Mouse (Mus musculus): ENCODE measurements at regions not wholly inside any gene's neighbourhood (a gene's known extent, or its start where the extent isn't known, plus 50 kb on each side); places are given as distances from the start of the nearest gene placed in this dataset.

- no peak for DNase-seq
These were observed 107.5 kb downstream of the Gm45692 start for GRCm38 (mm10) chr8:26226612-26227528.

- no peak for DNase-seq
These were observed 108.2 kb downstream of the Gm45692 start for GRCm38 (mm10) chr8:26227529-26227895.

- no peak for DNase-seq
These were observed 110.2 kb downstream of the Gm45692 start for GRCm38 (mm10) chr8:26229548-26229947.

DNA sequence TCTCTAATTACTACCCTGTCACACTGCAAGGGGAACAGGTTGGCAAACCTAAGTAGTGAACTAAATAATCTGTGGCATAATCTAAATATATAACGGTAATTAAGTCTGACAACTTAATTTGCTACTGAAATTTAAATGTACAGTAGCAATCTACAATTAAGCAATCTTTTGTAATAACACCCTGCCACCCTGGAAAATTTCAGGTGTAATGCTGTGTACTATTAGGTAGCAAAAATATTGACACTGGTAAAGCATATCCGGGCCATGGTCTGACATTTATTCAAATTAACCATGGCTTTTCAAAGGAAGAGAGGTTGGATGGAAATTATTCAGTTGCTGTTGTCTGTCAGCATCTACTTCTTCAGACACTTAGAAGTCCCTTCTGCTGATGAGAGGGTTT lies 119.7 kb downstream of the Gm45692 start:
- DNase-seq = no peak

DNA sequence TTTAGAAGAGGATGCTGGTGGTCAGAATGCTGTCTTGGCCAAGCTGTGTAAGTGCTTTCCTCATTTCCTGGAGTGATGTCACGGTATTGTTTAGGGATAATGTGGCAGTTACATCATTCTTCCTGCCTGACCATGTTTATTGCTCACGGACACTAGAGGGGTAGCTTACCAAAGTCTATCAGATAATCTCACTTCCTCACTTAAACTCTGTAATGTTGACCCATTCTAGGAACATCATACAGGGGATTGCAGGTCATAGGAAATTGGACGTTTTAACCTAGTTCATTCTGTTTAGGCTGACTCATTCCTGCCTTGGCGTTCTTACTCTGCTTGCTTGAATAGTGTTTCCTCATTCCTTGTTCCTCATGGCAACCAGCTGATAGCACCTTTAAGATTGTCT lies 120.3 kb downstream of the Gm45692 start:
- DNase-seq = no peak

DNA sequence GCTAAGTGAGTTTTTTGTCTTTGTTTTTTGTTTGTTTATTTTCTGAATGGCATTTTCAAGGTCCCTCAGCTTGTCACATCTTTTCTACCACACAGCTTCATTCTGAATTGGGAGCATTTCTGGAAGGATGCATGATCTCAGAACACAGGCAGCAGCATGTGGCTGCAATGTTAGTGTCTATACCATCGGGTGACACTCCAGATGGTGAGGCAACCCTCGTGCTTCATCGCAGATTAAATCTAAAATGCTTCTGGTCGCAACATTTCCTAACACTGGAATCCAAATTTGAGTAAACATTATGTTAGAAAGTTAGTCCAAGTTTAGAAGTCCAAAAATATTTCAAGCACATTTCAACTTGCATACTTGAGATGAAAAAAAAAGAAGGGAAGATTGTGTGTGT lies 124.4 kb downstream of the Gm45692 start:
- no peak for DNase-seq

GRCm38 (mm10) chr8:26244308-26244707 lies 125.0 kb downstream of the Gm45692 start:
- no peak for DNase-seq

- DNase-seq = no peak
These were observed 135.9 kb downstream of the Gm45692 start for GRCm38 (mm10) chr8:26255191-26255669.

GRCm38 (mm10) chr8:26260294-26260693 lies 141.0 kb downstream of the Gm45692 start:
- no peak for DNase-seq

DNA sequence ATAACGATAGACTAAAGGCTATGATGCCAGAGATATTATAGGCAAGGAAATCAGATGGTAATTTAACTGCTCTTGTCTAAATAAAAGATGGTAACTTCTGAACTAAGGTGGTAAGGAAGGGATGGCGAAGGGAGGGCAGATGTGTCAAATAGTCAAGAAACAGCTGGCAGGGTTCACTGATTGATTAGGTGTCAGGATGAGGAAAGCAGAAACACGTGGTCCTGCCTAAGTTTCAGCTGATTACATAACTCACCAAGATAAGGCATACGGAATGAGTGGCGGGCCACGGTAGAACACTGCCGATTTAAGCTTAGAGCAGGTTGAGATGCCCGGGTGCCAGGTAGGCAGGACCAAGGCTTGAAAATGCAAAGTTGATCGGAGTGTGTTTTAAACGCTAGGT lies 143.2 kb downstream of the Gm45692 start:
- DNase-seq = no peak

DNA sequence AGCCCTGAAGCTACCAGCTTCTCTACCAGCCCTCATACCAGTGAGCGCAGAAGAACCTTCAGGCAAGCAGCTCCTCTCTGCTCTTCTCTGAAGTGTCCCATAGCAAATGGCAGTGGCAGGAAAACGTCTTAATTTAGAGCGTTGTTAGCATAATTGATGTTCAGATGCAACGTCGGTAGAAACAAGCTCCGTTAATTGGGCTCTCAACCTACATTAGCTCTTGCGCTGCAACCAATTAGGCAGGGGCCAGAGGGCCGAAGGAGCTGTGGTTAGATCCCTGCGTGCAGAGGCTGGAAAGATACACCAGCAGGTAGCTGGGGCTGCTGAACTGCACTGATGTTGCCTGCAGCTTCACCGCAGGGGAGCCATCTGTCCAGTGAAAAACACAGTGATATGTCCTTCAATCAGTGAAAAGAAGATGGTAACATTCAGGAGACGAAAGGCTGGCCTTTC lies 145.6 kb downstream of the Gm45692 start:
- DNase-seq = peak in 1 of 2 experiments; percentile 12

DNA sequence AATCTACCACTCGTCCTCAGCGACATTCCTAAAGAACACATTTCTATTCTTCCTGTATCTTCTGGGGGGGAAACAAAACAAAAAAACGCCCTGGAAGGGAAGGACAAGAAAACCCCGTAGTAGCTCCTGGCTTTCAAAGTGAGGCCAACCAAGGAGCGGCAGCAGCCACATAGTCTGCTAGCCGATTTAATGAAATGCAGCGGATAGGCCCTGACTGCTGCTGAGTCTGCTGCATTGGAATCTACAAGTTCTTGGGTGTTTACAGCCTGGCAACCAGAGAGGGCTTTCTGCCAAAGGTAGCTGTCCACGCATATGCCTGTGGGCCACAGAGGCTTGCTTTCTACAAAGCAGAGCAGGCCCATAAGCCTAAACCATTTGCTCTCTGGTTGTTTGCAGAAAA lies 146.0 kb downstream of the Gm45692 start:
- DNase-seq = no peak

- DNase-seq = no peak
These were observed 147.1 kb downstream of the Gm45692 start for GRCm38 (mm10) chr8:26266384-26266783.

DNA sequence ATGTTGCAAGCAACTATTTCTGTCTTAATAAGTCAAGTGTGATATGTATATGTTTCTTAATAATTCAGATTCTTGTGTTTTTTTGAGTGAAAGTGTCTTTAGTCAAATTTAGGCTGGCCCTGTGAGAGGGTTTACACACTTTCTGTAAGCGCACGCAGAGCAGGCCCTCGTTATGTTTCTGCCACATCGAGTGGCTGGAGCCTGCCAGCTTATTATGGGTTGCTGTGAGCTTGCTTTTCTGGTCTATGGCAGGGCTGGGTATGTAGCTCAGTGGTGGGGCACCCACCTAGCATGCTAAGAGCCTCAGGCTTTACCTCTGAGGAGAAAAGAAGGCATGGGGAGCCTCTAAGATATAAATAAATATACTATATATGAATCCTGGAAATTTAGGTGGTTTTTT lies 148.2 kb downstream of the Gm45692 start:
- DNase-seq = no peak

GRCm38 (mm10) chr8:26268751-26269415 lies 149.5 kb downstream of the Gm45692 start:
- no peak for DNase-seq

DNA sequence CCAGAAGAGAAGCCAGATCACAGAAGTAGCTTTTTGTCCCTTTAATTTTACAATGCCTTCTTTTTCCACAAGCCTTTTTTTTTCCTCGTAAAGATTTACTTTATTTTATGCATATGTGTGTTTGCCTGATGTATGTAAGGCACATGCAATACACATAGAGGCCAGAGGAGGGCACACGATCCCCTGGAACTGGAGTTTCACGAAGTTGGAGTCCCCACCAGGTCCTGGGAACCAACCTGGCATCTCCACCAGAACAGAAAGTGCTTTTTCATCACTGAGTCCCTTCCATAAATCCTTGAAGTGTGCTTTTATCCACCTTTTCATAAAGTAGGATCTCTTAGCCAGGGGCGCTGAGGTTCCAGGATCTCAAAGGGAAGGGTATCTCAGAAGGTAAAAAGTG lies 152.8 kb downstream of the Gm45692 start:
- DNase-seq = no peak

- no peak for DNase-seq
These were observed 153.5 kb downstream of the Gm45692 start for GRCm38 (mm10) chr8:26272675-26273414.

GRCm38 (mm10) chr8:26273415-26273760 lies 154.1 kb downstream of the Gm45692 start:
- no peak for DNase-seq

DNA sequence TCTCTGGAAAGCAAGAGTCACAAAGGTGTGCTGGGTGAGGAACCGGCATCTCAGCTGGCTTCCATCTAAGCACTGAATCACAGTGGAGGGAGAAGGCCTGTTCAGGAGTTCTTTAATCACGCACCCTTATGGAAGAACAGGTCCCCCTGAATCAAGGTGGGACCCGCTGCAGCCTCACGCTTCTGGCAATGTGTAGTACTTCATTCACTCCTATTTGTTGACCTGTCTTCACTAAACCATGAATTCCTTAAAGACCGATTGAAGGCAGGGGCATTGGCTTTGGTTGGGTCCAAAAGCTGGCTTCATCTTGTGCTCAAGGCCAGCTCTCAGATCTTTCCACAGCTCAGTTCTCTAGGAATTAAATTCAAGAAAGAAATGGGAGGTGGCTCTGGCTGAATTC lies 154.5 kb downstream of the Gm45692 start:
- no peak for DNase-seq

- no peak for DNase-seq
These were observed 155.1 kb downstream of the Gm45692 start for GRCm38 (mm10) chr8:26274481-26274880.

GRCm38 (mm10) chr8:26282156-26282935 lies 163.0 kb downstream of the Gm45692 start:
- DNase-seq = no peak

DNA sequence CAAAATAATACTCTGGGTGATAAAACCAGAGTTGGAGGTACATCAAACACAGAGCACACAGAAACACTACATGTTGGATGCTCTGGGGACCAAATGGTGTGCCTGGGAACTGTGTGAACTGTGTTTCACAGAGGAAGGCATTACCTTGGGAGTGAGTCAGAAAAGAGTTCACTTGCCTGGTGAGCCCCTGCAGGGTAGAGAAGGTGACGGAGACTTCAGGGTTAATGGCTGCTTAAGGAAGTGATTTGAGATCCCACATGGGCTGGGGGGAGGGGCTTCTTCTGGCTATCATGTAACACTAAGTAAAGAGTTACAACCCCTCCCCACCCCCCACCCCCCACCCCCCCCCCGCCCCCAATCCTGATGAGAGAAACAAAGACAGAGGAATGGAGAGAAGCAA lies 164.6 kb downstream of the Gm45692 start:
- DNase-seq = no peak

DNA sequence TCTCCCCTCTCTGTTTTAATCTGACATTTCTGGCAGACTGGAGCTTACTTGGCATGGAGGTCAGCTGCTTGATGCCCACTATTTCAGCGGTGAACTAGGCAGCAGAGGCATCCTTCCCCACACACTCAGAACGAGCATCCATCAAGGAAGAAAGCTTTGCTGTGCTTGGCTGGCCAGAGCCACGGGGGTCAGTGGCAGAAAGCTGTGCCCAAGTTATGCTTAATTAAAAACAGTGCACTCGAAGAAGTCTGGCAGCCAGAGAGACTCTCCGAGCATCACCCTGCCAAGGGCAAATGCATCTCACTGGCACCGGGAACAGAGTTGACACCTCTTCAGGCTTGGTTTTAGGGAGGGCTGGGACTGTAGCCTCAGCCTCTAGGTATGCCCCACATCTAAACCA lies 168.3 kb downstream of the Gm45692 start:
- DNase-seq = peak in 1 of 2 experiments; percentile 3

Data from cerebellum, adult 18-20 months (tissue).